ENCODE assay signal across 8 mouse cellular contexts in genomic region chr13:51409936-51410481, GRCm38 (mm10). TPM values are rescaled to one million over a fixed set of nuclear protein-coding genes. Genes with fewer than 3 reads are reported as not detected.
A peak's percentile ranks its signal among the peaks of the same experiment; 100 is the strongest.
DNase-seq lines count a peak whose midpoint lies in the region; ATAC-seq and TF ChIP-seq lines count a peak whose summit lies in the region.
"Had no signal": no experiment of that assay in that cellular context is flagged by ENCODE, and none has a peak within 500 bp of the region (broad histone marks: within the 10 kb centered on the region; RNA-seq: fewer than 3 reads in every experiment).

No protein-coding gene starts in this region.

- dilution Hi-C loops in CH12.LX (cut with MboI; ENCODE audit: extremely low pct_ligation_motif_present, extremely low pct_unique_long_range_greater_than_20kb, low sequenced_read_pairs), result no loop called here

- peaks cover 40% of the 10 kb centered on the region for H3K27me3 ChIP-seq in hindbrain, embryonic 10.5 days (ENCODE audit: insufficient read depth, poor library complexity, severe bottlenecking)
- H3K27me3 ChIP-seq in hindbrain, embryonic 16.5 days (replicated peaks; ENCODE audit: control insufficient read depth, insufficient read depth, low read length), result no peaks in the 10 kb centered on the region
- no peaks in the 10 kb centered on the region for H3K27me3 ChIP-seq in CH12.LX (replicated peaks)
- no peaks in the 10 kb centered on the region for H3K27me3 ChIP-seq in embryonic facial prominence, embryonic 13.5 days
- H3K27me3 ChIP-seq in limb, embryonic 13.5 days, result no peaks in the 10 kb centered on the region

- in situ Hi-C loops in CH12.LX (cut with MboI; ENCODE audit: low pct_ligation_motif_present, low pct_unique_long_range_greater_than_20kb, low sequenced_read_pairs), result loop anchor here (10.0 kb wide), 1 partner anchor 135 kb away; no protein-coding TSS in a partner anchor

- H3K4me2 ChIP-seq in hindbrain, embryonic 16.5 days (ENCODE audit: low read length), result no peak overlapping the region
- H3K4me2 ChIP-seq in CH12.LX (ENCODE audit: insufficient read depth, low read depth, poor library complexity, severe bottlenecking), result peak overlapping the region; percentile 46
- H3K4me2 ChIP-seq in embryonic facial prominence, embryonic 13.5 days, result peak overlapping the region; percentile 84
- peak overlapping the region; percentile 87 for H3K4me2 ChIP-seq in limb, embryonic 13.5 days (replicated peaks)

- TF ChIP-seq CTCF in CH12.LX (conservative IDR thresholded peaks at IDR 0.05 in 1 of 2, IDR thresholded peaks at IDR 0.05 in 1 of 2; ENCODE audit: low read depth in 2 of 2, low read length in 2 of 2), result no peak

- H3K4me1 ChIP-seq in hindbrain, embryonic 10.5 days (replicated peaks), result peaks cover 40% of the 10 kb centered on the region
- H3K4me1 ChIP-seq in hindbrain, embryonic 16.5 days (ENCODE audit: control insufficient read depth, insufficient read depth, low read depth, low read length), result peaks cover 14% of the 10 kb centered on the region
- H3K4me1 ChIP-seq in CH12.LX (ENCODE audit: control insufficient read depth in 1 of 2, insufficient read depth in 2 of 2), result peaks cover 43 to 63% of the 10 kb centered on the region in 2 experiments
- H3K4me1 ChIP-seq in embryonic facial prominence, embryonic 13.5 days, result peaks cover 47% of the 10 kb centered on the region
- H3K4me1 ChIP-seq in limb, embryonic 13.5 days, result peaks cover 56% of the 10 kb centered on the region

- DNase-seq in hindbrain, embryonic 10.5 days (ENCODE audit: low spot score), result no peak
- DNase-seq in CH12.LX (ENCODE audit: extremely low read depth), result no peak
- DNase-seq in thymus, postnatal 25 days, result no peak
- DNase-seq in left cerebral cortex, adult 8-10 months (ENCODE audit: low spot score in 2 of 2), result no peak

- ATAC-seq in hindbrain, embryonic 16.5 days, result no peak
- no peak for ATAC-seq in embryonic facial prominence, embryonic 13.5 days (ENCODE audit: insufficient number of reproducible peaks, insufficient read depth, low FRiP score, low TSS enrichment, low read depth)
- no peak for ATAC-seq in limb, embryonic 13.5 days (ENCODE audit: low FRiP score, low read depth)

- TF ChIP-seq RAD21 in CH12.LX (IDR thresholded peaks at IDR 0.05; ENCODE audit: low read depth, low read length), result no peak

- peak overlapping the region; percentile 40; the same call in 1 of the 2 replicates for H3K27ac ChIP-seq in hindbrain, embryonic 10.5 days
- H3K27ac ChIP-seq in hindbrain, embryonic 16.5 days (ENCODE audit: low read depth, low read length), result no peak overlapping the region
- H3K27ac ChIP-seq in CH12.LX (ENCODE audit: insufficient read depth, low read depth), result no peak overlapping the region
- H3K27ac ChIP-seq in embryonic facial prominence, embryonic 13.5 days, result peak overlapping the region; percentile 92
- H3K27ac ChIP-seq in limb, embryonic 13.5 days, result peak overlapping the region; percentile 84; the same call in 1 of the 2 replicates

- TF ChIP-seq EP300 in CH12.LX (IDR thresholded peaks at IDR 0.05; ENCODE audit: low read length), result no peak

- no peak overlapping the region for H3K9ac ChIP-seq in hindbrain, embryonic 16.5 days (ENCODE audit: low read depth, low read length)
- peak overlapping the region; percentile 39; the same call in 1 of the 2 replicates for H3K9ac ChIP-seq in CH12.LX (ENCODE audit: insufficient read depth, low read depth)
- peak overlapping the region; percentile 90 for H3K9ac ChIP-seq in embryonic facial prominence, embryonic 13.5 days
- peak overlapping the region; percentile 91 for H3K9ac ChIP-seq in limb, embryonic 13.5 days

- 75% methylated on average over 6 of the region's 6 CpGs for WGBS in hindbrain, embryonic 10.5 days
- 82% methylated on average over 6 of the region's 6 CpGs for WGBS in hindbrain, embryonic 16.5 days
- 27% methylated on average over 6 of the region's 6 CpGs for WGBS in embryonic facial prominence, embryonic 13.5 days
- WGBS in limb, embryonic 13.5 days, result 36% methylated on average over 6 of the region's 6 CpGs

- H3K79me2 ChIP-seq in CH12.LX (replicated peaks; ENCODE audit: control insufficient read depth, extremely low read depth, insufficient read depth, poor library complexity, severe bottlenecking), result peaks cover 13% of the 10 kb centered on the region; the same call in 1 of the 2 replicates

- H3K4me3 ChIP-seq in hindbrain, embryonic 10.5 days, result peak overlapping the region; percentile 53
- no peak overlapping the region for H3K4me3 ChIP-seq in hindbrain, embryonic 16.5 days (ENCODE audit: low read length)
- peak overlapping the region; percentile 53 to 75 (median 54) for H3K4me3 ChIP-seq in CH12.LX (replicated peaks in 1 of 3; ENCODE audit: low read depth in 2 of 3, low read length in 2 of 3, poor library complexity in 1 of 3)
- peak overlapping the region; percentile 73 for H3K4me3 ChIP-seq in embryonic facial prominence, embryonic 13.5 days
- H3K4me3 ChIP-seq in limb, embryonic 13.5 days, result peak overlapping the region; percentile 66

- H3K36me3 ChIP-seq in hindbrain, embryonic 10.5 days, result peaks cover 13% of the 10 kb centered on the region
- no peaks in the 10 kb centered on the region; the same call in 1 of the 2 replicates for H3K36me3 ChIP-seq in hindbrain, embryonic 16.5 days (ENCODE audit: control insufficient read depth, insufficient read depth, low read length)
- H3K36me3 ChIP-seq in CH12.LX (replicated peaks in 1 of 2; ENCODE audit: control insufficient read depth in 1 of 2, insufficient read depth in 1 of 2, low read length in 1 of 2), result peaks cover 8 to 38% of the 10 kb centered on the region in 2 experiments
- H3K36me3 ChIP-seq in embryonic facial prominence, embryonic 13.5 days, result peaks cover 18% of the 10 kb centered on the region
- H3K36me3 ChIP-seq in limb, embryonic 13.5 days, result peaks cover 22% of the 10 kb centered on the region
- H3K36me3 ChIP-seq: G1E had no signal

- peaks cover 6% of the 10 kb centered on the region for H3K9me3 ChIP-seq in hindbrain, embryonic 10.5 days
- H3K9me3 ChIP-seq in hindbrain, embryonic 16.5 days (ENCODE audit: control insufficient read depth, low read length), result no peaks in the 10 kb centered on the region
- H3K9me3 ChIP-seq in CH12.LX (replicated peaks; ENCODE audit: low read length), result peaks cover 11% of the 10 kb centered on the region
- H3K9me3 ChIP-seq in embryonic facial prominence, embryonic 13.5 days, result no peaks in the 10 kb centered on the region
- H3K9me3 ChIP-seq in limb, embryonic 13.5 days, result peaks cover 7% of the 10 kb centered on the region

- no peak for TF ChIP-seq POLR2A in CH12.LX (IDR thresholded peaks at IDR 0.05; ENCODE audit: low read depth, low read length)

TF ChIP-seq in CH12.LX, 34 proteins besides CTCF, POLR2A, EP300 and RAD21:
- TF ChIP-seq PAX5 (IDR thresholded peaks at IDR 0.05; ENCODE audit: low read length) (no peak), CHD2 (IDR thresholded peaks at IDR 0.05; ENCODE audit: low read length) (no peak), GABPA (IDR thresholded peaks at IDR 0.05; ENCODE audit: insufficient replicate concordance, low read depth, low read length) (no peak), NRF1 (IDR thresholded peaks at IDR 0.05; ENCODE audit: low read depth, low read length) (peak; percentile 59)

RNA-seq across cellular contexts. Expression of gene S1pr3, which starts 1.6 kb away (rescaled TPM):
- polyA plus RNA-seq in hindbrain, embryonic 10.5 days (2016; fragmentation: Nextera tagmentation; extraction: Ambion mirVana), result 48.0 and 50.6 TPM in 2 replicates
- 15.0 and 17.1 TPM in 2 replicates for polyA plus RNA-seq in hindbrain, embryonic 16.5 days (2015; fragmentation: Nextera tagmentation; extraction: Ambion mirVana)
- total RNA-seq in CH12.LX (2012; rRNA removed) (5.9 and 8.6 TPM in 2 replicates), CH12.LX (2014; rRNA removed) (6.6 and 7.5 TPM in 2 replicates)
- 30.4 and 33.4 TPM in 2 replicates for polyA plus RNA-seq in CH12.LX (2012; ENCODE audit: insufficient read length, low read depth)
- polyA plus RNA-seq in embryonic facial prominence, embryonic 13.5 days (2015; fragmentation: Nextera tagmentation; extraction: Ambion mirVana), result 147 and 152 TPM in 2 replicates
- 145 and 161 TPM in 2 replicates for polyA plus RNA-seq in limb, embryonic 13.5 days (2015; fragmentation: Nextera tagmentation; extraction: Ambion mirVana)
- 1 to 10 TPM; 5.3 to 7.1 (median 6.3) TPM for total RNA-seq in left cerebral cortex, adult 8-10 months (2022)
- polyA plus RNA-seq: G1E had no signal

Comparison
In these comparisons a context has a peak if more than half of its experiments do, and no peak if none do; other contexts are left out.
1. H3K27ac ChIP-seq: peak in hindbrain, embryonic 10.5 days (single experiment), embryonic facial prominence, embryonic 13.5 days (single experiment) and limb, embryonic 13.5 days (single experiment); none in hindbrain, embryonic 16.5 days (single experiment) and CH12.LX (single experiment).